Mouse (Mus musculus): ENCODE results near the gene Nom1.
"Not testable (repeated sequence)": the region's sequence is repeated elsewhere in the genome, so short reads cannot be mapped to it uniquely, and the experiment has no call there.

Gene Nom1

GRCm38 (mm10) chr5:29434228-29434871 lies at the start of gene Nom1:
Nom1 (plus strand) TSS chr5:29434664.
- peak; percentile 92 to 97 for DNase-seq (ENCODE audit: inconsistent age in 2 of 2, low spot score in 1 of 2)

GRCm38 (mm10) chr5:29387591-29387990 lies 46.9 kb upstream of the Nom1 start:
- DNase-seq (ENCODE audit: inconsistent age in 2 of 2, low spot score in 1 of 2) = no peak

- DNase-seq (ENCODE audit: inconsistent age in 2 of 2, low spot score in 1 of 2) = peak in 1 of 2 experiments; percentile 61
Measured at GRCm38 (mm10) chr5:29388181-29388943, 46.1 kb upstream of the Nom1 start.

DNA sequence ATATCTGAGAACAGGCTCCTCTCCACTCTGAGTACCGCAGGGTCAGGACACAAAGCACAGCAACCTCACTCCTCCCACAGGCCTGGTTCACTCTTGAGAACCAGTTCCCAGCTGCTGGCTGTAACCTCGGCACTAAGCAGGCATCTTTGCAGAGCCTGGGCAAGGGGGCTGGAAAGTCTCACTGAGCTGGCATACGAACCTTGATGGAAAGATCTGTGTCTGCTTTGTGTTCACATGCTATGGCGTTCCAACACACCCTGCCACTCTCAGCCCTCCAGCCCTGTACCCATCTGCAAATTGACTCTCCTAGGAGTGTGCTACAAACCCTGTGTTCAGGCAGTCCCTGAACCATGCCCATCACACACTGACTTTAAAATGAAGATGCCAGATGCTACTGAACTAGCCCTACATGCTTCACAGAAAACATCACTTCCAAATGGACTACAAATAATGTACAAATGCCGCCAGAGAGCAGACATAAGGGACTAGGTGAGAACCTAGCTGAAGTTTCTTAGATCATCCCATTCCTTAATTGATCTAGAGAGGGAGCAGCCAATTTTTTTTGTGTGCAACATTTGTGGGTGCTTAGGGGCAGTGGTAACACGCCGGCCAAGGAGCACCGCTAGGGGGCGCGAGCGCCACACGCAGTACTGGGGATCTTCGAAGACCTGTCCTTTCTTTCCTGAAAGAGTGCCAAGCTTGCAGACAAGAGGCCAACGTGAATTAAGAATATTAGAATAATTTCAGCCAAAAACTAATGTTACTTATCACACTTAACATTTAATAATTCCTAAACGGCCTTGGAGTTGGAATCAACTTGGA lies 45.3 kb upstream of the Nom1 start:
- peak; percentile 77 to 93 for DNase-seq (ENCODE audit: inconsistent age in 2 of 2, low spot score in 1 of 2)

DNA sequence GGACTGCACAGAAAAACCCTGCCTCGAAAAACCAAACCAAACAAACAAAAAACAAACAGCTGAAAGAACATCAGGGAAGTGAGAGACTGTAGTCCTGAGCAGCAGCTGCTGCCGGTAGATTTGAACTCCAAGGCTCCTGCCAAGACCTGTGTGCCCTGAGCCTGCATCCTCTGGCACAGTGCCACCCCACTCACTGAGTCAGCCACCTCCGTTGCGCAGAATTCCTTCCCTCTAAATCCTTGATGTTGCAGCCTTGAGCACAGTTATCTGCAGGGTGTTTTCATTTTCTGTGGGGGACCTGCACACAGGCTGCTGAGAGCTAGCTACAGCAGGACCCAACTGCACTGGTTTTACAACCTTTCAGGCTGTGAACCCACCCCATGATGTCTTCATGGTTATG lies 36.0 kb upstream of the Nom1 start:
- peak; percentile 75 to 90 for DNase-seq (ENCODE audit: inconsistent age in 2 of 2, low spot score in 1 of 2)

DNA sequence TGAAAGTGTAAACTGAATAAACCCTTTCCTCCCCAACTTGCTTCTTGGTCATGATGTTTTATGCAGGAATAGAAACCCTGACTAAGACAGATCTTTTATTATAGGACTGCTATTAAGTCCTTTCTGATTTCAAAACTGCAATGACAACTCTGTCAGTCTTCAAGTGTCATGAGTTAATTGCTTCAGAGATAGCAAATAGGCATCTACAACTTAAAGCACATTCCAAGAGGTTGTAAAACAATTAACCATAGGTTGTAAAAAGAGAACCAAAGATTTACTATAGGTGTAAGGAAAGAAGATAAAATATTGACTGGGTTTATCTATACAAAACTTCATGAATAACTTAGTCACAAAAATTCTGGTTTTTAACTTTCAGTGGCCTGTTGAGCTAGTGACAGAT lies 23.6 kb upstream of the Nom1 start:
- no peak for DNase-seq (ENCODE audit: inconsistent age in 2 of 2, low spot score in 1 of 2)

DNA sequence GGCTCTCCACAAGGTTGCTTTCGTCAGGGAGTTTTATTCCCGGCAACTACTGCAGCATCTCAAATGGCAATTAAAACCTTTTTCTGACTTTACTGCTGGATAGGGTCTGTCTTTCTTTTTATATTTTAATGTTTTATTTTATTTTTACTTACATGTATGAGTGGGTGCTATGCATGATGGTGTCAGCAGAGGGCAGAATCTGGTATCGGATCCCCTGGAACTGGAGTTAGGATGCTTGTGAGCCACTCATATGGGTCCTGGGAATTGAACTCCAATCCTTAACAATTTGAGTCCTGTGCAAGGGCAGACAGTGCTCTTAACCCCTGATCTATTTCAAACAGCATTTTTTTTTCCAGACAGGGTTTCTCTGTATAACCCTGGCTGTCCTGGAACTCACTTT lies 21.4 kb upstream of the Nom1 start:
- DNase-seq (ENCODE audit: inconsistent age in 2 of 2, low spot score in 1 of 2) = peak in 1 of 2 experiments; percentile 52

DNA sequence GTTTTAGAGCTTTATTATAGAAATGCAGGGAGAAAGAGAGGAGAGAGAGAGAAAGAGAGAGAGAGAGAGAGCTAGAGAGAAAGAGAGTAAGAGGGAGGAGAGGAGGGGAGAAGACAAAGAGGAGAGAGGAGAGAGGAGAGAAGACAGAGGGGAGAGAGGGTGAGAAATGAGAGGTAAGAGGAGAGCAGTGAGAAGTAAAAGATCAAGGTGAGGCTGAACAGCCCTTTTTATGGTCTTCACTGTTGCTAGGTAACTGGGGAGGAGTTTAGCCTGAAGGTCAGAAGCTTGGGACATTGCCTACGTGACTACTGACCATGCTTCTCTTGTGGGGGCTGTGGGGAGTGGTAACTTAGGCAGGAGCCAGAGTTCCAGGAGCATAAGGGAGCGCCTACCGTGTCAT lies 11.1 kb upstream of the Nom1 start:
- DNase-seq (ENCODE audit: inconsistent age in 2 of 2, low spot score in 1 of 2) = not testable (repeated sequence)

DNA sequence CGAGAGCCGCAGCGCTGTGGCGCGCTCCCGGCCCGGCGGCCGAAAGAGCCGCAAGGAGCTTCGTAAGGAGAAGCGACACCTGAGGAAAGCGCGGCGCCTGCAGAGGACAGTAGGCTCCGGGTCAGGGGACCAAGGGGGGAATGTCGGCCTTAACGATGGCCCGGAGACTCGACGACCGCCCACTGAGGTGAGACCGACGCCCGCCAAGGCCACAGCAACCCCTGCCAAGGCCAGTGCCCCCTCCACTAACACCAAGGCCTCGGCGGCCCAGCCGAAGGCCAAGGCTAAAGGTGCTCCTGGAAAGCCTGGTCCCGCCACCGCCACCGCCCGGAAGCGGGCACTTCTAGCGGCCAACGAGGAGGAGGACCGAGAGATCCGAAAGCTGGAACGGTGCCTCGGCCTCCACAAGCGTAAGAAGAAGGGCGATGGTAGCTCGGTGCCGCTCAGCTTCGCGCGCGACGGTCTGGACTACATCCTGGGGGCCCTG lies 451 bp downstream of the Nom1 start:
- peak in 1 of 2 experiments; percentile 76 for DNase-seq (ENCODE audit: inconsistent age in 2 of 2, low spot score in 1 of 2)

GRCm38 (mm10) chr5:29435491-29435890 lies 1.0 kb downstream of the Nom1 start:
- no peak for DNase-seq (ENCODE audit: inconsistent age in 2 of 2, low spot score in 1 of 2)

GRCm38 (mm10) chr5:29436728-29437127 lies 2.3 kb downstream of the Nom1 start:
- not testable (repeated sequence) for DNase-seq (ENCODE audit: inconsistent age in 2 of 2, low spot score in 1 of 2)

GRCm38 (mm10) chr5:29445275-29445674 lies 10.8 kb downstream of the Nom1 start:
- DNase-seq (ENCODE audit: inconsistent age in 2 of 2, low spot score in 1 of 2) = no peak

GRCm38 (mm10) chr5:29452352-29452751 lies 17.9 kb downstream of the Nom1 start:
- no peak for DNase-seq (ENCODE audit: inconsistent age in 2 of 2, low spot score in 1 of 2)

DNA sequence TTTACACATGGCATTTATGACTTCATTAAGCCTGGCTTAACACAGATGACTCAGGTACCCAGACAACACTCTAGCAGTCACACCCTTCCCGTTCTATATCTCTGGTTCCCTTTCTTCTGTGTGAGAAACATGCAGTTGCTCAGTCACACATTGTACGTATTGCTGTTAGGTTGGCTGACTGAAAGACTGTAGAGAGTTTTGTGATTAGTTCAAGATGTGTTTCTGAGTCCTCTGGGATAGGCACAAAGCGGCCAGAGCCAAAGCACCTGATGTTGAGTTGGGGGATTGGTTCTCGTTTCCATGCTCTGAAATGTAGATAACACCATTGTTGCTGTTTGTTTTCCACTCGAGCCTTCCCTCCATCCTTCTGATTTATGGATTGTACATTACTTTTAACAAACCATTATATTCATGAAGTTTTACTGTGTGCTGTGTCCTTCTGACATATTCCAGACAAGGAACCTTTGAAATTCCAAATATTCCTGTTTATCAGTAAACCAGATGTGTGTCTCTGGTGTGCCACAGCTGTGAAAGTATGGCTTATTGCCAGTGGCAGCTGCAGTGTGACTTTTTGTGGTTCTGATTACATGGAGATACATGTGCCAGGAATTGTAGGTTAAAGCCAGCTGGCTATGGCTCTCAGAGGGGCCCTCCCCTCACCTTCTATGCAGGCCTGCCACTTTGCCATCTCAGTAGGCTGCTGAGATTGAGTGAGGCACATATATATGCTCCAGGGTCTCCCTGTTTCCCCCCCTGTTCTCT lies 22.6 kb downstream of the Nom1 start:
- DNase-seq (ENCODE audit: inconsistent age in 2 of 2, low spot score in 1 of 2) = no peak

GRCm38 (mm10) chr5:29462943-29463686 lies 28.7 kb downstream of the Nom1 start:
- no peak for DNase-seq (ENCODE audit: inconsistent age in 2 of 2, low spot score in 1 of 2)

GRCm38 (mm10) chr5:29467489-29468350 lies 33.3 kb downstream of the Nom1 start:
- DNase-seq (ENCODE audit: inconsistent age in 2 of 2, low spot score in 1 of 2) = peak in 1 of 2 experiments; percentile 39

DNA sequence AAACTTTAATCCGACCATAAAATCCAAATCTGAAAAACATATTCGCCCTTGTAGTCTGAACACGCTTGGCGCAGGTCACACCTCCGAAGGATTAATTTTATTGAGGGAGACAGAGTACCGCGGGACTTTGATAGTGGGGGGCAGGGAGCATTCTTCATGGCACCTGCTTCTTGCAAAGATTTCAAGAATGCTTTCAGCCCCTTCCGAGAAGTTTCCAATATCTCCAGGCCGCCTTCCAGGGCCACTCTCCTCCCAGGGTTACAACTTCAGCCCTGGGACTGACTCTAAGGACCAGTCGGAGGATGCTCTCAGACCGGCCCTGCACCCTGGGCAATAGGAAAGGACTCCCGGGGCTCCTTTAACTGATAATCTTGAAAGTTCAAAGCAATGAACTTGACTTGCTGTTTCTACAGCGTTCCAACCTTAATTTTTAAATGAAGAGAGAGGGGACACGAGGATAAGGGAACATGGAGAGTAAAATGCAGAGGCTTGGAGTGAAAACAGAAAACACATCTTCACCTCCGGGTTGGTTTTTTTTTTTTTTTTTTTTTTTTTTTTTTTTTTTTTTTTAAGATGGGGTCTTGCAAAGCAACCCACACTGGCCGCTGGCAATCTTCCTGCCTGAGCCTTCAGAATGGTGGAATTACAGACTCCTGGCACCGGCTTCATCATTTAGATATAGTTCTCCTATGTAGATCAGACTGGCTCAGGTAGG lies 34.0 kb downstream of the Nom1 start:
- DNase-seq (ENCODE audit: inconsistent age in 2 of 2, low spot score in 1 of 2) = no peak

DNA sequence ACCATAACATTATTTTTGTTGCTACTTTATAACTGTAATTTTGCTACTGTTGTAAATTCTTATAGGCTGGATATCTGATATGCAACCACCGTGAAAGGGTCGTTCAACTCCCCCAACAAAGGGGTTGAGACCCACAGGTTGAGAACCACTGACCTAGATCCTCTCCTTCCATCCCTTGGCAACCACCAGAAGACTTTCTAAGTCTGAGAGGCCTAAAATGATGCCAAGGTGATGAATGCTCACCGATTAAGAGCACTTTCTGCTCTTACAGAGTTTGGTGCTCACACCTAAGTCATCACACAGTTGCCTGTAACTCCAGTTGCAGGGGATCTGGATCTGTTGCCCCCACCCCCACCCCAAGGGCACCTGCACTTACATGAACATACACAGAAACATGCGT lies 35.0 kb downstream of the Nom1 start:
- no peak for DNase-seq (ENCODE audit: inconsistent age in 2 of 2, low spot score in 1 of 2)
